Mouse (Mus musculus) olfactory bulb, adult 2 months (tissue): Measurements from ENCODE around the gene Ckap2l. TPM values are rescaled to one million over a fixed set of nuclear protein-coding genes. Genes with fewer than 3 reads are reported as not detected.

ENCODE experiments used
- H3K27ac ChIP-seq: fragments of 200-500 bp; 2 replicates; pipeline ENCODE4 v1.5.1; 2012; ENCODE audit warnings: low read depth, low read length; ENCODE audit not compliant: insufficient read depth
- H3K4me1 ChIP-seq: fragments of 200-500 bp; 2 replicates; pipeline ENCODE4 v1.6.1; 2012; ENCODE audit warnings: low read length; ENCODE audit not compliant: control insufficient read depth, insufficient read depth
- H3K4me3 ChIP-seq: fragments of 200-500 bp; 2 replicates; pipeline ENCODE4 v1.5.1; 2012; ENCODE audit warnings: mild to moderate bottlenecking, low read depth, low read length, moderate library complexity; ENCODE audit not compliant: insufficient read depth
- CTCF ChIP-seq: fragments of 200-500 bp; IDR thresholded peaks from 2 replicates; pipeline ENCODE4 v1.5.1; 2012; ENCODE audit warnings: low read depth, mild to moderate bottlenecking, low read length, moderate library complexity; ENCODE audit not compliant: insufficient read depth
- POLR2A ChIP-seq: fragments of 200-500 bp; IDR thresholded peaks from 2 replicates; pipeline ENCODE4 v1.6.1; 2012; ENCODE audit warnings: mild to moderate bottlenecking, low read depth, low read length, moderate library complexity; ENCODE audit not compliant: insufficient read depth
- WGBS: fragments of 180-500 bp; shearing (Covaris S2); methylation state at CpG from one replicate; pipeline ENCODE4 v1.1.7; 2018; 5-methylcytosine and 5-hydroxymethylcytosine counted together
- polyA plus RNA-seq: library from polyadenylated mRNA; stranded (reverse); fragments of >200 nt; gene quantifications from 2 replicates; pipeline ENCODE4 v1.2.4, GENCODE M21; 2012; ENCODE audit warnings: low replicate concordance; ENCODE audit not compliant: missing spikeins, insufficient read depth, insufficient read length

The Ckap2l gene
- polyA plus RNA-seq, 1 experiment: not detected

DNA sequence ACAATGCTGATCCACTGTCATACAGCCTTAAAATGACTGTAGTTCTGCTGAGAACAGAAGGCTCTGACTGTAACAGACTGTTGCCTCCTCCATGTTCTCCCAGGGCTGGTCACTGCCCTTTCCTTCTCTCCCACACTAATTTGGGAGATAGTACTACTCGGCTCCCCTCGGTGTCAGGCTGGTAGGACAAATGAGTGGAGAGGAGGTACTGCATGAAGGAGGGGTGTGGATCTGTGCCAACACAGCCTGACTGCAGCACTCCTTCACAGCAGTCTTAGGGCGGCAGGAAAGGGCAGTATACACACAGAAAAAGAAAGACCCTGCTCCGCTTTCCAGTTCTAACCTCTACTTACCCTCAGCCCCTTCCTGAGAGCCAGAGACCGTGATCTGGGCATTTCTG is 27.0 kb downstream of the Ckap2l start:
- Histone ChIP-seq H3K4me3 (no peak overlapping the region), H3K27ac (no peak overlapping the region), H3K4me1 (no peaks in the 10 kb centered on the region)
- WGBS: 85% methylated on average over 5 of the region's 5 CpGs
- TF ChIP-seq CTCF (no peak), POLR2A (no peak)

DNA sequence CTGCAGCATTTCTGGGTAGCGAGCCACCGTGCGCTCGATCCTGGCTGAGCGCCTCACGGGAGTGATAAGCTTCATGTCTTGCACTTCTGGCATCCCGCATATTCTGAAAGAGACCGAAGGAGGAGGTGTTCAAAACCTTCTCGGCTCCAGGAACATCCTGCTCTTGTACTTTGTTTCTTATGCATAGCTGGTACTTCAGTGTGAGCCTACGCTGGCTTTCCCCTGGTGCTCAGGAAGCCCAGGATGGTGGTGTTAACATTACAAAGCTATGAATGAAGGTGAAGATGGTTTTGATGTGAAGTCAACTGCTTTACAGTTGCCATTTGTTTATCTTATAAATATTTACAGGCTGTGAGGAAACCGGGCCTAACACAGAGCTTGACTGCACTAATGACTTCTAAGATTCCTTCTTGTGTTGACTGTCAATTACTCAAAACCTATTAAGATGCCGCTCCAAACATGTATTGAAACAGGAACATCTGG is 27.8 kb downstream of the Ckap2l start:
- H3K4me3 ChIP-seq: no peak overlapping the region
- no peak overlapping the region for H3K27ac ChIP-seq
- 95% methylated on average over 12 of the region's 12 CpGs for WGBS
- no peak for TF ChIP-seq POLR2A
- no peak for TF ChIP-seq CTCF
- H3K4me1 ChIP-seq: no peaks in the 10 kb centered on the region

DNA sequence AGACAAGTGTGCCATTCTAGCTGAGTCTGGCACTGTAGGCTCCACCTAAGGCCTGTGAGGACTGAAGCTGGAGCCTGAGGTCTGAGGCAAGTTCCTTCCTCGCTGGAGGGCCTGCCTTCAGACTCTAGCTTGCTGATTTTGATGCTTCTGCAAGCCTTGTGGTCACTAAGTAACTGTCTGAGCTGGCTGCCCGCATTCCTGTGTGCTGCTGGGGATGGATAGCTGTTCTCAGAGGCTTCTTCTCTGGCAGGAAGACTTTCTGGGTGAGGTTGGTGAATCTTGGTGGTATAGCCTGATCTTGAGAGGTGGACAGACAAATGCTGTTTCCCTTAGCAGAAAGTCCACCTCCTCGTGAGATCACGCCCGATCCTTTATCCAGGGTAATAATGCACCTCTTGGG is 29.3 kb downstream of the Ckap2l start:
- 98% methylated on average over 5 of the region's 5 CpGs for WGBS
- TF ChIP-seq CTCF (no peak), POLR2A (no peak)
- H3K4me3 ChIP-seq: no peak overlapping the region
- H3K27ac ChIP-seq: no peak overlapping the region
- no peaks in the 10 kb centered on the region for H3K4me1 ChIP-seq

DNA sequence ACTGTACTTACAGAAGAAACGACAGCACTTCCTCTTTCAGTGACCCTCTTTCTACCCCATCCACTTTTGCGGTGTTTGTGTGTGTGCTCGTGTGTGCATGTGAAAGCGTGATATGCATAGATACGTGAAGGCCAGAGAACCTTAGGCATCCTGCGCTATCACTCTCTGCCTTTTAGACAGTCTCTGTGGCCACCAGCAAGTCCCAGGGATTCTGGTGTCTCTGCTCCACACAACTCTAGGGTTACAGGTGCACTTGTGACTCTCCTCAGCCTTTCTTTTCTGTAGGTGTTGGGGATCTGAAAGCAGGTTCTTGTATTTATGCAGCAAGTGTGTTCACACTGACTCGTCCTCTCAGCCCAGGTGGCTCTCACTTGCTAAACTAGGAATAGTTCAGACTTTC is 31.7 kb downstream of the Ckap2l start:
- no peak for TF ChIP-seq CTCF
- TF ChIP-seq POLR2A: no peak
- no peak overlapping the region for H3K4me3 ChIP-seq
- 97% methylated on average over 7 of the region's 7 CpGs for WGBS
- H3K27ac ChIP-seq: no peak overlapping the region
- no peaks in the 10 kb centered on the region for H3K4me1 ChIP-seq

DNA sequence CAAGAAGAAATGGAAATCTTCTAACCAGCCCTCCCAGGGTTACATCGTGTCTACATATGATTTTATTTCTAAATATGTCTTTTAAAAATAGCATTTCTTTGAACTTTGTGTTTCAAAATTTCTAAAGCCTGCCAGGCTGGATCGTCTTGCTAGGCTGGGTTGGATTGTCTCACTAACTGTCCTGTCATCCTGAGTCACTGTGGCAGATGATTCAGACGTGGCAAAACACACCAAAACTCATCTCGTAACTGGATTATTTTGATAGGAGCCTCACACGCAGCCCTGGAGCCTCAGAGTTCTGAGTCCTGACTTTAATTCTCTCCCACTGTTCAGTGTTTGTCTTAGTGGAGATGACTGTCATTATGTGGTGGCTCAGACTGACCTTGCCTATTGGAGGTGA is 33.9 kb downstream of the Ckap2l start:
- Histone ChIP-seq H3K4me1 (0 out of 2 replicates have a peak, but pooled peaks cover 2% of the 10 kb centered on the region), H3K4me3 (no peak overlapping the region), H3K27ac (no peak overlapping the region)
- no peak for TF ChIP-seq CTCF
- no peak for TF ChIP-seq POLR2A
- WGBS: 78% methylated on average over 5 of the region's 5 CpGs

DNA sequence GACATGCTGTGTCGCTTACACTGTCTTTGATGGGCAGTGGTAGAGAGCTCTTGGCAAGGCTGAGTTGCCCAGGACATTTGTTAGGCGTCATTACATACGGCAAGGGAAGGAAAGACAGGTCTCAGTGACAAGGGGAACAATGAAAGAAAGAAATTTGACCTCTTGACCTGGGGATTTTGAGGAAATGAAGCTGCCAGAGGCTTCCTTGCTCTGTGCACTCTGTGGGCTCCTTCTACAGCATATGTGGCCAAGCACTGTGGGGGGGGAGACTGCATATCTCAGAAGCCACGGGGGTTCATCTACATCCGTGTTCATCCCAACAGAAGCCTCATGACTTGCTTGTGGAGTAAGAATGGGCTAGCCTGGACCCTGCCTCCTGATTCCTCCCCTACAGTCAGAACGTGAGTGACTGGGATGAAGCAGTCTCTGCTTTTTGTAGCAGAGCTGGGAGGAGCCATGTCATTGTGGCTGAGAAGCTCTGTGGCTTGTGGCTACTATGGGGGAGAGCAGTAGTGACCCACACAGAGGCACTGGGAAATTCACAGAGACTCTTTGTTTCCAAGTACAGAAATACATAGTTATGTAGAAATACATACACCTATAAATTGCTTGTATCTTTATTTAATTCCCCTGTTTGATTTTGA is 35.7 kb downstream of the Ckap2l start:
- H3K4me3 ChIP-seq: no peak overlapping the region
- 0 out of 2 replicates have a peak, but pooled peaks cover 2% of the 10 kb centered on the region for H3K4me1 ChIP-seq
- TF ChIP-seq CTCF (no peak), POLR2A (no peak)
- WGBS: 75% methylated on average over 6 of the region's 6 CpGs
- no peak overlapping the region for H3K27ac ChIP-seq

DNA sequence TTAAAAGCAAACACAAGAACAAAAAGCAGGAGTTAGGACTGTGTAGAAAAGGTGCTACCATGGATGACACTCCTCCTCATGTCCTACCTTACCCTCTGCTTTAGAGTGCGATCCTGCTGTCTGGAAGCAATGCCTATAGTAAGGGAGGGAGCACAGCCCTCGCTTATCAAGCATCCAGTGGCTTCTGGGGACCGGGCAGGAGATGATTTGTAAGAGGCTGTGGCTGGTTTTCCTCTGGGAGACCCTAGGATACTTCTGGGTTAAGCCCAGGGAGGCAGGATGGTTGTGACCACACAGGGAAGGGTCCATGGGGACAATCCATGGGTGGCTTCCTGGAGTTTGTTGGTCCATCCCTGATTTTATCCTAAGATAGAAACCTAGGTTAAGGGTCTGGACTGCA is 36.4 kb downstream of the Ckap2l start:
- 0 out of 2 replicates have a peak, but pooled peaks cover 2% of the 10 kb centered on the region for H3K4me1 ChIP-seq
- WGBS: 82% methylated on average over 3 of the region's 3 CpGs
- TF ChIP-seq POLR2A (no peak), CTCF (no peak)
- no peak overlapping the region for H3K27ac ChIP-seq
- H3K4me3 ChIP-seq: no peak overlapping the region

DNA sequence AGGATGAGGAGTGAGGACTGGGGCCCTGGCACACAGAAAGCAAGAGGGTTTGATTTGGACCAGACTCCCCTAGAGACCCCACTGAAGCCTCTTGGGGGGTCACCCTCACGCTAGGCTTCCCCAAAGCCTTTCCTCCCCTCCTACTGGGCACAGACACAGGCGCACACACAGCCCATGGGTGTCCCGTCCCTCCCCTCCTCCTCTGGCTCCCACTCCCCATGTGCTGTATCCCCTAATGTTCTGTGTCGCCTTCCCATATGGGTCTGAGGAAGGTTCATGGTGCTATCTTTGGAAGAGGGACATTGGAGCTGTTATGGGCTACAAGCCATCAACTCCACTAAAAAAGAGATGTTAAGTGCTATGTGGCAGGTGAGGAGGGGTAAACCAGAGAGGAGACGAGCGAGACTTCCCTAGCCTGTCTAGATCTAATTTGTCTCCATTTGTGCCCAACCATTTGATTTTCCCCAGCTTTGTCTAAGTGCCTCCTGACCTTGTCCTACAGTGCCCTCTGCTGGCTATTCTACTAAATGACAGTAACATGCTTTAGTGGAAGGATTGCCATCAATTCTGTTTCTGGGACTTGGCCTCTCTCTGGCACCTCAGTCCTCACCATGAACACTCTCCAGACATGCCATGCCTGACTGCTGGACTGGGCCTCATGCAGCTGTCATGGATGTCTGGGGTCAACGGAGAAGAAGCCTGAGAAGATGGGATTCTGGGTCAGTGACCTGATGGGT is 38.4 kb downstream of the Ckap2l start:
- H3K4me3 ChIP-seq: no peak overlapping the region
- 0 out of 2 replicates have a peak, but pooled peaks cover 2% of the 10 kb centered on the region for H3K4me1 ChIP-seq
- whole genome bisulfite sequencing: 24% methylated on average over 7 of the region's 7 CpGs
- H3K27ac ChIP-seq: no peak overlapping the region
- TF ChIP-seq POLR2A (no peak), CTCF (no peak)

DNA sequence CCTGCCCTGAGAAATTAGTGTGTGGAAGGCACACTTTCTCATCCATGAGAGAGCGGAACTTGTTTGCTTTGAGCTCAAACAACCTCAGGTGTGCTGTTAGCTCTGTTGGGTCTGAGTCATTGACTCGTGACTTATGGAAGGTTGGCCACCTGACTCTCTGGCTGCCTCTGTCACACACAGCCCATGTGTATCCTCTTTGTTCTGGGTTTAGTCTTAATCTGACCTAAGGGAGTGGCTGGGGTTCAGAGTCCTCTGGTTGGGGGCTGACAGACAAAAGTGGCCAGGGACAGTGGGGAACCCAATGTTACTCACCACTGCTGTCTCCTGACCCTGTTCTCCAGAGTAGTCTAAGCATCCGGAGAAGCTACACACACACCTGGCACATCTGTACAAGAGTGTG is 39.0 kb downstream of the Ckap2l start:
- WGBS: 95% methylated on average over 3 of the region's 3 CpGs
- H3K4me1 ChIP-seq: 0 out of 2 replicates have a peak, but pooled peaks cover 2% of the 10 kb centered on the region
- no peak overlapping the region for H3K4me3 ChIP-seq
- H3K27ac ChIP-seq: no peak overlapping the region
- no peak for TF ChIP-seq CTCF
- TF ChIP-seq POLR2A: no peak

DNA sequence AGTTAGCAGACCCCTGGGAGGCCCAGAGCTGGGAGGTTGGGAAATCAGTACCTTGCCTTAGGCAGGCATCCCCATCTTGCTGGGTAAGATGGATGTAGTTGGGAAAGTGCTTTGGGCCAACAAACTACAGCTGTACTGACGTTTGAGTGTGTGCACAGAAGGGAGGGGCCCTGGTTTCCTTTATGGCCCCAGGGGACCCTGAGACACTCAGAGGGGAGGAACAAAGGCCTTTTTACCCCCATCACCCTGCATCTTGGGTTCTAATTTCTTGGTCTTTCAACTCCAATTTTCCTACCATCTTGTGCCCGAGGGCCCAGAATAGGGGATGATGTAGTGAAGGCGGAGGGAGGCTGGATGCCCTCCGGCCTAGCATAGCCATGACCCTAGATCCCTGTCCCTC is 41.0 kb downstream of the Ckap2l start:
- 83% methylated on average over 4 of the region's 4 CpGs for WGBS
- H3K4me1 ChIP-seq: 0 out of 2 replicates have a peak, but pooled peaks cover 2% of the 10 kb centered on the region
- no peak overlapping the region for H3K4me3 ChIP-seq
- no peak overlapping the region for H3K27ac ChIP-seq
- TF ChIP-seq CTCF (no peak), POLR2A (no peak)
